Mouse (Mus musculus) T-cell, adult 2 months (primary cell): ENCODE data around the gene Akirin2.

Source experiments
- DNase-seq: peaks from one replicate; pipeline ENCODE4 v3.0.0; 2022; ENCODE audit warnings: low spot score

Gene Akirin2

GRCm38 (mm10) chr4:34584871-34585607 is 34.3 kb downstream of the Akirin2 start:
- DNase-seq: no peak

- DNase-seq: no peak
Measured at GRCm38 (mm10) chr4:34603123-34603522, 52.4 kb downstream of the Akirin2 start.

GRCm38 (mm10) chr4:34606658-34607057 is 55.9 kb downstream of the Akirin2 start:
- DNase-seq: no peak

- no peak for DNase-seq
Measured at GRCm38 (mm10) chr4:34613571-34614145, 62.9 kb downstream of the Akirin2 start.

- peak; percentile 92 for DNase-seq
Measured at GRCm38 (mm10) chr4:34614630-34615094, 63.9 kb downstream of the Akirin2 start, which contains the start of the genes Orc3 and Rars2. Gene Orc3, minus strand, starts transcription at chr4:34614944. Gene Rars2, plus strand, starts transcription at chr4:34614957.

GRCm38 (mm10) chr4:34615303-34615702 is 64.6 kb downstream of the Akirin2 start:
- DNase-seq: peak; percentile 8

- DNase-seq: no peak
Measured at GRCm38 (mm10) chr4:34616146-34616545, 65.4 kb downstream of the Akirin2 start.
